ENCODE assay signal across 15 mouse cellular contexts in genomic region chr11:22861315-22861714, GRCm38 (mm10). TPM values are rescaled to one million over a fixed set of nuclear protein-coding genes. Genes with fewer than 3 reads are reported as not detected.
DNase-seq lines count a peak whose midpoint lies in the region; ATAC-seq and TF ChIP-seq lines count a peak whose summit lies in the region.
"Had no signal": no experiment of that assay in that cellular context is flagged by ENCODE, and none has a peak within 500 bp of the region (broad histone marks: within the 10 kb centered on the region; RNA-seq: fewer than 3 reads in every experiment).

No protein-coding gene starts in this region.

- H3K4me1 ChIP-seq in hindbrain, postnatal 0 days (ENCODE audit: insufficient read depth, low read length): peaks cover 12% of the 10 kb centered on the region; the same call in 1 of the 2 replicates
- H3K4me1 ChIP-seq in hindbrain, embryonic 12.5 days: peaks cover 19% of the 10 kb centered on the region
- no peaks in the 10 kb centered on the region for H3K4me1 ChIP-seq in lung, embryonic 14.5 days (ENCODE audit: insufficient read depth)
- peaks cover 62% of the 10 kb centered on the region for H3K4me1 ChIP-seq in E14TG2a.4 (replicated peaks; ENCODE audit: low read depth, low read length)
- peaks cover 29% of the 10 kb centered on the region for H3K4me1 ChIP-seq in liver, postnatal 0 days (ENCODE audit: insufficient read depth)

- DNase-seq in hindbrain, postnatal 0 days (ENCODE audit: low spot score): peak; percentile 43
- DNase-seq in lung, embryonic 14.5 days: peak; percentile 42
- no peak for DNase-seq in lung, postnatal 36 days
- DNase-seq in liver, postnatal 0 days: no peak
- no peak for DNase-seq in cerebellum, postnatal 4 days (ENCODE audit: low spot score in 2 of 2)
- DNase-seq in layer of hippocampus, postnatal 25 days (ENCODE audit: extremely low spot score in 1 of 2, low spot score in 1 of 2): no peak
- DNase-seq: adrenal gland, postnatal 36 days; cerebellum, adult 2 months; gastrocnemius, postnatal 14 days; heart, postnatal 10 days; layer of hippocampus, postnatal 36 days had no signal

- no peak overlapping the region; the same call in 1 of the 2 replicates for H3K4me2 ChIP-seq in hindbrain, postnatal 0 days (ENCODE audit: low read depth, low read length)
- H3K4me2 ChIP-seq in hindbrain, embryonic 12.5 days (replicated peaks): no peak overlapping the region
- no peak overlapping the region for H3K4me2 ChIP-seq in lung, embryonic 14.5 days
- peak overlapping the region; percentile 91 for H3K4me2 ChIP-seq in liver, postnatal 0 days (ENCODE audit: low read depth, low read length)

- WGBS in hindbrain, postnatal 0 days: 51% methylated on average over 4 of the region's 4 CpGs
- 66% methylated on average over 4 of the region's 4 CpGs for WGBS in hindbrain, embryonic 12.5 days
- 49% methylated on average over 4 of the region's 4 CpGs for WGBS in lung, embryonic 14.5 days
- WGBS in liver, postnatal 0 days (ENCODE audit: insufficient replicate concordance): 80% methylated on average over 4 of the region's 4 CpGs

- H3K36me3 ChIP-seq in hindbrain, postnatal 0 days (ENCODE audit: insufficient read depth, low read length): no peaks in the 10 kb centered on the region
- H3K36me3 ChIP-seq in hindbrain, embryonic 12.5 days: no peaks in the 10 kb centered on the region
- no peaks in the 10 kb centered on the region for H3K36me3 ChIP-seq in lung, embryonic 14.5 days (ENCODE audit: insufficient read depth)
- peaks cover 4% of the 10 kb centered on the region; the same call in 1 of the 2 replicates for H3K36me3 ChIP-seq in E14TG2a.4 (ENCODE audit: insufficient read depth, low read length)
- no peaks in the 10 kb centered on the region for H3K36me3 ChIP-seq in liver, postnatal 0 days (replicated peaks; ENCODE audit: insufficient read depth, low read length)
- H3K36me3 ChIP-seq: midbrain, embryonic 10.5 days had no signal

- H3K9me3 ChIP-seq in hindbrain, postnatal 0 days (ENCODE audit: low read length): no peaks in the 10 kb centered on the region
- H3K9me3 ChIP-seq in hindbrain, embryonic 12.5 days (replicated peaks): no peaks in the 10 kb centered on the region
- no peaks in the 10 kb centered on the region for H3K9me3 ChIP-seq in lung, embryonic 14.5 days (ENCODE audit: low read depth, low read length)
- H3K9me3 ChIP-seq in E14TG2a.4 (ENCODE audit: low read length): no peaks in the 10 kb centered on the region
- H3K9me3 ChIP-seq in liver, postnatal 0 days (ENCODE audit: low read length): no peaks in the 10 kb centered on the region
- H3K9me3 ChIP-seq: midbrain, embryonic 10.5 days had no signal

- no peak for ATAC-seq in hindbrain, postnatal 0 days
- no peak for ATAC-seq in hindbrain, embryonic 12.5 days (ENCODE audit: low FRiP score)
- no peak for ATAC-seq in lung, embryonic 14.5 days (ENCODE audit: insufficient read depth)
- no peak for ATAC-seq in liver, postnatal 0 days
- ATAC-seq: hindbrain, embryonic 16.5 days had no signal

- H3K27me3 ChIP-seq in hindbrain, postnatal 0 days (ENCODE audit: insufficient read depth, low read length): peaks cover 11% of the 10 kb centered on the region; the same call in 1 of the 2 replicates
- peaks cover 71% of the 10 kb centered on the region for H3K27me3 ChIP-seq in hindbrain, embryonic 12.5 days
- peaks cover 27% of the 10 kb centered on the region for H3K27me3 ChIP-seq in lung, embryonic 14.5 days (ENCODE audit: insufficient read depth, low read length)
- H3K27me3 ChIP-seq in E14TG2a.4 (ENCODE audit: insufficient read depth, low read length): no peaks in the 10 kb centered on the region
- H3K27me3 ChIP-seq in liver, postnatal 0 days (ENCODE audit: insufficient read depth, low read length): no peaks in the 10 kb centered on the region

- TF ChIP-seq EP300 in liver, postnatal 0 days (IDR thresholded peaks at IDR 0.05; ENCODE audit: low read depth): no peak

- H3K4me3 ChIP-seq in hindbrain, postnatal 0 days (ENCODE audit: low read length): no peak overlapping the region
- H3K4me3 ChIP-seq in hindbrain, embryonic 12.5 days: no peak overlapping the region
- no peak overlapping the region for H3K4me3 ChIP-seq in lung, embryonic 14.5 days (ENCODE audit: low read depth, low read length)
- H3K4me3 ChIP-seq in E14TG2a.4 (replicated peaks; ENCODE audit: low read length): peak overlapping the region; percentile 96
- peak overlapping the region; percentile 94; the same call in 1 of the 2 replicates for H3K4me3 ChIP-seq in liver, postnatal 0 days (ENCODE audit: low read depth, low read length)

- TF ChIP-seq CTCF in hindbrain, postnatal 0 days (IDR thresholded peaks at IDR 0.05; ENCODE audit: low read depth): no peak
- TF ChIP-seq CTCF in lung, embryonic 14.5 days (IDR thresholded peaks at IDR 0.05; ENCODE audit: low read depth): no peak
- no peak for TF ChIP-seq CTCF in E14TG2a.4 (conservative IDR thresholded peaks at IDR 0.05; ENCODE audit: low read length)
- no peak for TF ChIP-seq CTCF in liver, postnatal 0 days (IDR thresholded peaks at IDR 0.05; ENCODE audit: low read depth)

- H3K9ac ChIP-seq in hindbrain, postnatal 0 days (replicated peaks; ENCODE audit: low read length): no peak overlapping the region
- H3K9ac ChIP-seq in hindbrain, embryonic 12.5 days: no peak overlapping the region
- H3K9ac ChIP-seq in lung, embryonic 14.5 days: no peak overlapping the region
- no peak overlapping the region for H3K9ac ChIP-seq in liver, postnatal 0 days (replicated peaks)

- no peak overlapping the region for H3K27ac ChIP-seq in hindbrain, postnatal 0 days
- H3K27ac ChIP-seq in hindbrain, embryonic 12.5 days: no peak overlapping the region
- no peak overlapping the region for H3K27ac ChIP-seq in lung, embryonic 14.5 days (ENCODE audit: low read depth)
- H3K27ac ChIP-seq in liver, postnatal 0 days (ENCODE audit: low read depth): no peak overlapping the region
- H3K27ac ChIP-seq: midbrain, embryonic 10.5 days had no signal

RNA-seq across cellular contexts. Expression of gene B3gnt2, which starts 0.6 kb away (rescaled TPM):
- 4.8 and 9.2 TPM in 2 replicates for total RNA-seq in hindbrain, postnatal 0 days (2014; rRNA removed)
- polyA plus RNA-seq in hindbrain, postnatal 0 days (2015; fragmentation: Nextera tagmentation; extraction: Ambion mirVana): 2.9 and 4.5 TPM in 2 replicates
- polyA plus RNA-seq in hindbrain, embryonic 12.5 days (2016; fragmentation: Nextera tagmentation; extraction: Ambion mirVana): 3.4 and 4.7 TPM in 2 replicates
- 7.2 and 7.5 TPM in 2 replicates for polyA plus RNA-seq in lung, embryonic 14.5 days (2014; fragmentation: Nextera tagmentation; extraction: Ambion mirVana)
- 10.0 and 10.8 TPM in 2 replicates for polyA plus RNA-seq in liver, postnatal 0 days (2015; fragmentation: Nextera tagmentation; extraction: Ambion mirVana)
- 10 to 100 TPM; 13.6 to 15.9 TPM for total RNA-seq in layer of hippocampus, postnatal 25 days (2021)

Comparison
In these comparisons a context has a peak if more than half of its experiments do, and no peak if none do; other contexts are left out.
1. DNase-seq: peak in hindbrain, postnatal 0 days (single experiment) and lung, embryonic 14.5 days (single experiment); none in lung, postnatal 36 days (single experiment), liver, postnatal 0 days (single experiment), cerebellum, postnatal 4 days (0 of 2) and layer of hippocampus, postnatal 25 days (0 of 2).
2. H3K4me3 ChIP-seq: peak in E14TG2a.4 (single experiment) and liver, postnatal 0 days (single experiment); none in hindbrain, postnatal 0 days (single experiment), hindbrain, embryonic 12.5 days (single experiment) and lung, embryonic 14.5 days (single experiment).